Mouse (Mus musculus): ENCODE results near the gene Gpha2. TPM values are rescaled to one million over a fixed set of nuclear protein-coding genes. Genes with fewer than 3 reads are reported as not detected.
A peak's percentile ranks its signal among the peaks of the same experiment; 100 is the strongest.

The Gpha2 gene
- polyA plus RNA-seq, 1 experiment = not detected

DNA sequence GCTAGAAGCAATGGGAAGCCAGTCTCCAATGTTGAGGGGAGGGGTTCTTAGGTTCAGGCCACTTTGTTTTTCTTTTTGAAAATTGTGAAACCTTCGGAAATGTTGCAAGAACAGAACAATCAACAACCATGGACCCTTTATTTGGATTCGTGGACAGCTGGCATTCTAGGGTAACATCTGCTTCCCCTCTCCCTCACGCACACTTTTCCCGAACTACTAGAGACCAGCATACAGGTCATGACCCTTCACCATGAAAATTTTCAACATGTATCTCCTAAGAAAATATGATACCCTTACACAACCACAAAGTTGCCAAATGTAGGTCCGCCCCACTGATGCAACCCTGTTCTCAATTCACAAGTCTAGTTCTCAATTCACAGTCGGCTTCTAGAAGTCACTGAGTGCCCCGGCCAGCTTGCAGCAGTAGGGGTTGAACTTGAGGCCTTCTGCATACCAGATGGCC, 42.5 kb downstream of the Gpha2 start:
- no peaks in the 10 kb centered on the region for H3K27me3 ChIP-seq (ENCODE audit: control insufficient read depth, insufficient read depth, low read length)
- 48% methylated on average over 7 of the region's 7 CpGs for WGBS
- H3K4me3 ChIP-seq (replicated peaks; ENCODE audit: insufficient read depth, low read depth, low read length) = no peak overlapping the region

DNA sequence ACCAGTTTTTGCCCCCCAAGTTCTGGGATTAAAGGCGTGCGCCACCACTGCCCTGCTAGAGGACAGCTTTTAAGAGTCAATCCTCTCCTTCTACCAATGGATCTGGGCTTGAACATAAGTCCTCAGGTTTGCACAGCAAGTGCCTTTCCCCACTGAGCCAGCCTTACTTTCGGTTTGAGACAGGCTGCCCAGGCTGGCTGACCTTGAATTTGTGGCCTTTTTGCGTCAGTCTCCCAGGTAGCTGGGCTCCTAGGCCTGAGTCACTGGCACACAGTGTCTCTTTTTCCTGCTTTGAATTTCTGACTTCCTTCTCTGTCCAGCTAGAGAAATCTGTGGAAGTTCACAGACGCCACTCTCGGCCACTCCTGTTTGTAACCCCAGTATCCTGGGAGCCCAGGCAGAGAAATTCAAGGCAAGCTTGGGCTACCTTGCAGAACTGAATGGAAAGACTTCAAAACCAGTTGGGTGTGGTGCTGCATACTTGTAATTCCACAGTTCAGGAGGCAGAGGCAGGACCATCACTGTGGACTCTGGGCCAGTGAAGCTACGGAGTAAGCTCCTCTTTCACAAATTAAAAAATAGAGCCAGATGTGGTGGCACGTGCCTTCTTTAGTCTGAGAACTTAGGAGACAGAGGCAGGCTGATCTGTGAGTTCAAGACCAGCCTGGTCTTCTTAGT, 43.8 kb downstream of the Gpha2 start:
- DNase-seq = no peak
- H3K4me3 ChIP-seq (replicated peaks; ENCODE audit: insufficient read depth, low read depth, low read length) = no peak overlapping the region
- WGBS = 82% methylated on average over 8 of the region's 8 CpGs
- TF ChIP-seq POLR2A (IDR thresholded peaks at IDR 0.05; ENCODE audit: borderline replicate concordance, insufficient read depth, low read length) = no peak
- TF ChIP-seq CTCF (IDR thresholded peaks at IDR 0.05; ENCODE audit: borderline replicate concordance, insufficient read depth, low read depth, low read length) = no peak
- H3K27ac ChIP-seq (ENCODE audit: insufficient read depth, low read length) = peak overlapping the region; percentile 10; the same call in 1 of the 2 replicates
- peaks cover 49% of the 10 kb centered on the region for H3K4me1 ChIP-seq (ENCODE audit: control insufficient read depth, insufficient read depth, low read length)
- H3K27me3 ChIP-seq (ENCODE audit: control insufficient read depth, insufficient read depth, low read length) = no peaks in the 10 kb centered on the region

More for the DNA sequence above, 42.5 kb downstream of the Gpha2 start:
- no peak for TF ChIP-seq CTCF (IDR thresholded peaks at IDR 0.05; ENCODE audit: borderline replicate concordance, insufficient read depth, low read depth, low read length)
- TF ChIP-seq POLR2A (IDR thresholded peaks at IDR 0.05; ENCODE audit: borderline replicate concordance, insufficient read depth, low read length) = no peak
- no peak for DNase-seq
- Histone ChIP-seq H3K27ac (ENCODE audit: insufficient read depth, low read length) (peak overlapping the region; percentile 88; the same call in 1 of the 2 replicates), H3K4me1 (ENCODE audit: control insufficient read depth, insufficient read depth, low read length) (peaks cover 53% of the 10 kb centered on the region)

DNA sequence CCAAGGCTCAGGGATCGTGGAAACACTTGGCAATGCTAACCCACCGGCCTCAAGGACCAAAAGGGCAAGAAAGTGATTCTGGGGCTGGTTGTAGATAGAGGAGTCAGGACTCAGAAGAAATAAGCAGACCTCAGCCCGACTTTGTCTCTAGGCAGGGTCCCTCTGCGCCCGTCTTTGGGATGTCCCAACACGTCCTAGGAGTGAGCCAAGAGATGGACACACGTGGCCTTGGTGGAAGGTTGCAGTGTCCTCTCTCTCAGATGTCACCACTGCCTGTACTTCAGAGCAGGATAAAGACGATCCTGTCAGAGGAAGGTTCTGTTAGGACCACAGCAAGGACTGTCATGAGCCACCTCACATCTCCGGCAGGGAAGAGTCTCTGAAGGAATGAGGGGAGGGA, 44.5 kb downstream of the Gpha2 start:
- Histone ChIP-seq H3K4me1 (ENCODE audit: control insufficient read depth, insufficient read depth, low read length) (peaks cover 43% of the 10 kb centered on the region), H3K4me3 (replicated peaks; ENCODE audit: insufficient read depth, low read depth, low read length) (no peak overlapping the region), H3K27ac (ENCODE audit: insufficient read depth, low read length) (0 out of 2 replicates have a peak overlapping the region, but pooled peaks have one; percentile 28), H3K27me3 (ENCODE audit: control insufficient read depth, insufficient read depth, low read length) (no peaks in the 10 kb centered on the region)
- DNase-seq = no peak
- TF ChIP-seq POLR2A (IDR thresholded peaks at IDR 0.05; ENCODE audit: borderline replicate concordance, insufficient read depth, low read length) (no peak), CTCF (IDR thresholded peaks at IDR 0.05; ENCODE audit: borderline replicate concordance, insufficient read depth, low read depth, low read length) (no peak)
- WGBS = 81% methylated on average over 9 of the region's 9 CpGs

DNA sequence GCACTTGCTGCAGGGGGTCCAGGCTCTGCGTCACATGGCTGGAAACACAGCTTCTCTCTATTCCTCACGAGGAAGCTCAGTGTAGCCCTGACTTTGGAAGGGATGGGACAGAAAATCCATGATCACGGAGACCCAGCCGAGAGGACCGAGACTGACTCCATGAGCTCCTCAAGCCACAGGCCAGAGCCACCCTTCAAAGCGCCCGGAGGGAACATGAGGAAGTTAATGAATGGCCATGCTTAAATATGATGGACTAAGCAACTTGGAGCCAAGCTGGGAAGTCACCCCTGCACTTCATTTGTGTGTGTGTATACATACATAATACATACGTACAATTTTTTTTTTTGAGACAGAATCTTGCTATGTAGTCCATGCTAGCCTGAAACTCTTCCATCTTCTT, 45.0 kb downstream of the Gpha2 start:
- Histone ChIP-seq H3K4me1 (ENCODE audit: control insufficient read depth, insufficient read depth, low read length) (peaks cover 47% of the 10 kb centered on the region), H3K27ac (ENCODE audit: insufficient read depth, low read length) (no peak overlapping the region), H3K4me3 (replicated peaks; ENCODE audit: insufficient read depth, low read depth, low read length) (no peak overlapping the region), H3K27me3 (ENCODE audit: control insufficient read depth, insufficient read depth, low read length) (no peaks in the 10 kb centered on the region)
- 65% methylated on average over 8 of the region's 8 CpGs for WGBS
- TF ChIP-seq POLR2A (IDR thresholded peaks at IDR 0.05; ENCODE audit: borderline replicate concordance, insufficient read depth, low read length) = no peak
- no peak for DNase-seq

DNA sequence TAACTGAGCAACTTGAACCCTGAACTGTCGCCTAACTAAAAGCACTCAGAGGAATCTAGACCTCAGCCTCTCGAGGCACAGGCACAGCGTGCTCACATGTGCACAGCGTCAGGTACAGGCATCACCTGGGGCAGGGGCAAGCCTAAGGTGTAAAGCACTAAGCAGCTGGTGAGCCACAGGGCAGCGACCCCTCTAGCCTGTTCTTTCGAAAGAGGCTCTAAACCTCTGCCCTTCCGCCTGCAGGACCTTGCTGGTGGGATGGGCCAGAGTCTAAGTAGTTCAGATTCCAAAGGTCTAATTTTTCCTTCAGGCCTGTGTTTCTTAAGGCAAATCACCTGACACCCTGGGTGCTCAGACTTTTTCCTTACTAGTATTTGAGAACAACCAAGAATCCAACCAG, 45.9 kb downstream of the Gpha2 start:
- no peak for DNase-seq
- WGBS = 90% methylated on average over 7 of the region's 7 CpGs
- Histone ChIP-seq H3K4me3 (replicated peaks; ENCODE audit: insufficient read depth, low read depth, low read length) (no peak overlapping the region), H3K27ac (ENCODE audit: insufficient read depth, low read length) (no peak overlapping the region), H3K27me3 (ENCODE audit: control insufficient read depth, insufficient read depth, low read length) (no peaks in the 10 kb centered on the region), H3K4me1 (ENCODE audit: control insufficient read depth, insufficient read depth, low read length) (peaks cover 42% of the 10 kb centered on the region)
- no peak for TF ChIP-seq POLR2A (IDR thresholded peaks at IDR 0.05; ENCODE audit: borderline replicate concordance, insufficient read depth, low read length)

DNA sequence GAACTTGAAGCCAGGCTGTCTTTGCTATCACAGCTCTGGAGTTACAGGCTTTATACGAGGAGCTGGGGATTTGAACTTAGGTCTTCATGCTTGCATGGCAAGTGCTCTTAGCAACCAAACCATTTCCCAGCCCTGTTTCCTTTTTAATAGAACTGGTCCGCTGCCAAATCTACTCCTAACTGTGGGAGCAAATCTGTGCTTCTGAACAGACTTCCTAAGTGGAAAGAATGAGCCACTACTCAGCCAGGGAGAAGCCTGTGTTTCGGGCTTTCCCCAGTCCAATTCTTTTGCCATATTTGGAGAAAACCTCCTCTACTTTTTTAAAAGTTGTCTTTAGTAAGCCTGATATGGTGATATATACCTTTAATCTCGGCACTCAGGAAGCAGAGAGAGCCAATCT, 46.6 kb downstream of the Gpha2 start:
- no peak for DNase-seq
- Histone ChIP-seq H3K27me3 (ENCODE audit: control insufficient read depth, insufficient read depth, low read length) (no peaks in the 10 kb centered on the region), H3K4me1 (ENCODE audit: control insufficient read depth, insufficient read depth, low read length) (peaks cover 37% of the 10 kb centered on the region), H3K27ac (ENCODE audit: insufficient read depth, low read length) (no peak overlapping the region), H3K4me3 (replicated peaks; ENCODE audit: insufficient read depth, low read depth, low read length) (no peak overlapping the region)
- TF ChIP-seq CTCF (IDR thresholded peaks at IDR 0.05; ENCODE audit: borderline replicate concordance, insufficient read depth, low read depth, low read length) (no peak), POLR2A (IDR thresholded peaks at IDR 0.05; ENCODE audit: borderline replicate concordance, insufficient read depth, low read length) (no peak)
- 75% methylated on average over 4 of the region's 4 CpGs for WGBS

DNA sequence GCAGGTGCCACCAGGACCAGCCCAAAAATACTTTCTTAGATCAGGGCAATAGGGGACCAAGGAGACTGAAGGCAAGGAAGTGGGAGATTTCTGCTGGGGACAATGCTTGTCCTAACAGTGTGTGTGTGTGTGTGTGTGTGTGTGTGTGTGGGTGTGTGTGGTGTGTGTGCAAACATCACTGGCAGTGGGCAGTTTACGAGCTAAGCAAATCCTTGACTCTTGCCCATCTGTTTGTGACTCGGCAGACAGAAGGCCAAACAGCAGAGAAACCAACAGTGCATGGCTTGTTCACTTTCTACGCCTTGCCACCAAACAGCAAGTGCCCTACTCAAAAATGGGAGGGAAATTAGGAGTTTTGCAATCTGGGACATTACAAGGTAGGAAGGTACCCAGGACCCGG, 47.4 kb downstream of the Gpha2 start:
- H3K4me3 ChIP-seq (replicated peaks; ENCODE audit: insufficient read depth, low read depth, low read length) = no peak overlapping the region
- WGBS = 38% methylated on average over 4 of the region's 4 CpGs
- TF ChIP-seq POLR2A (IDR thresholded peaks at IDR 0.05; ENCODE audit: borderline replicate concordance, insufficient read depth, low read length) = no peak
- no peak for TF ChIP-seq CTCF (IDR thresholded peaks at IDR 0.05; ENCODE audit: borderline replicate concordance, insufficient read depth, low read depth, low read length)
- DNase-seq = peak in 1 of 2 experiments; percentile 28
- H3K4me1 ChIP-seq (ENCODE audit: control insufficient read depth, insufficient read depth, low read length) = peaks cover 28% of the 10 kb centered on the region
- no peak overlapping the region for H3K27ac ChIP-seq (ENCODE audit: insufficient read depth, low read length)
- H3K27me3 ChIP-seq (ENCODE audit: control insufficient read depth, insufficient read depth, low read length) = no peaks in the 10 kb centered on the region

DNA sequence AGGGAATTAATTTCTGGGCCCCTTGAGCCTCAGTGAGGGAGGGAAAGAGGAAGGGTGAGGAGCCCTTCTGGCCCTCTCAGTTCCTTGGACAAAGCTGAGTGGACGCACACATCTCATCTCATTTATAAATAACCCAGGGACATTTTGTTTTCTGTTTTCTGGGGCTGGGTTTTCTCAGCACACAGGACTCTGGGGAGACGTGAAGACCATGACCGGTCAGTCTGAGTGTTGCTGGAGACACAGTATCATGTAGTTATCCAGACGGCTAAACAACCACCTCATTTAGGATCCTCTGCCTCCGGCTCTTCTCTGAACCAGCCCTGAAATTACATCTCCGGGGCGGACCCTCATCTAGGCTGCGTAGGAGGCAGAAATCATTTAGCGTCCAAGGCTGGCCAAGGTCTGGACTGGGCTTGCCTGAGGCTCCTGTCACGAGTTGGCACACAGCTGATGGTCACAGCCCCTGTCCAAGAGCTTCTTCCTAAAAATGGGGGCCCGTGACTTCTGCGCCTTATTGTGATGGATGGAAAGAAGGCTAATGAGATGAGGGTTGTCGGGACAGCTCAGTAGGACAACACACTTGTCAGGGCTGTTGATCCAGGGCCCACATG, 47.9 kb downstream of the Gpha2 start:
- H3K4me1 ChIP-seq (ENCODE audit: control insufficient read depth, insufficient read depth, low read length) = peaks cover 24% of the 10 kb centered on the region
- DNase-seq = peak; percentile 54 to 64
- no peaks in the 10 kb centered on the region for H3K27me3 ChIP-seq (ENCODE audit: control insufficient read depth, insufficient read depth, low read length)
- no peak overlapping the region for H3K4me3 ChIP-seq (replicated peaks; ENCODE audit: insufficient read depth, low read depth, low read length)
- WGBS = 42% methylated on average over 13 of the region's 13 CpGs
- TF ChIP-seq POLR2A (IDR thresholded peaks at IDR 0.05; ENCODE audit: borderline replicate concordance, insufficient read depth, low read length) = no peak
- no peak for TF ChIP-seq CTCF (IDR thresholded peaks at IDR 0.05; ENCODE audit: borderline replicate concordance, insufficient read depth, low read depth, low read length)
- peak overlapping the region; percentile 43 for H3K27ac ChIP-seq (ENCODE audit: insufficient read depth, low read length)

Measured in cerebellum, adult 2 months (tissue).